Mouse (Mus musculus): ENCODE measurements around the gene Pnmal2. TPM values are rescaled to one million over a fixed set of nuclear protein-coding genes. Genes with fewer than 3 reads are reported as not detected.

Gene Pnmal2
- polyA plus RNA-seq, 1 experiment from 2014 or later: 8.6 TPM

- Histone ChIP-seq H3K36me3 (ENCODE audit: control insufficient read depth, insufficient read depth, low read length) (no peaks in the 10 kb centered on the region), H3K9ac (ENCODE audit: low read length) (peak within 1 kb of the TSS; percentile 55), H3K4me1 (ENCODE audit: control insufficient read depth, insufficient read depth, low read length) (peaks cover 20% of the 10 kb centered on the region), H3K27me3 (ENCODE audit: control insufficient read depth, insufficient read depth, low read length) (no peaks in the 10 kb centered on the region), H3K9me3 (ENCODE audit: control insufficient read depth, low read length) (no peaks in the 10 kb centered on the region), H3K4me2 (peak within 1 kb of the TSS; percentile 65), H3K27ac (ENCODE audit: low read depth, low read length) (peak within 1 kb of the TSS; percentile 22; the same call in 1 of the 2 replicates), H3K4me3 (ENCODE audit: low read depth, low read length) (peak within 1 kb of the TSS; percentile 39)
- ATAC-seq (ENCODE audit: low FRiP score) (peak; percentile 86), DNase-seq (ENCODE audit: low spot score, missing footprints) (peak; percentile 96)
- 19% methylated on average over 26 of the region's 26 CpGs for WGBS
Observed at GRCm38 (mm10) chr7:16982859-16983568, 38.5 kb downstream of the Pnmal2 start, which contains the start of gene Gm42372. TSS of gene Gm42372 (plus strand) at chr7:16983086.

GRCm38 (mm10) chr7:16987541-16988149 lies 43.2 kb downstream of the Pnmal2 start:
- Histone ChIP-seq H3K4me1 (ENCODE audit: control insufficient read depth, insufficient read depth, low read length) (peaks cover 29% of the 10 kb centered on the region), H3K9me3 (ENCODE audit: control insufficient read depth, low read length) (no peaks in the 10 kb centered on the region), H3K4me3 (ENCODE audit: low read depth, low read length) (no peak overlapping the region), H3K27me3 (ENCODE audit: control insufficient read depth, insufficient read depth, low read length) (no peaks in the 10 kb centered on the region), H3K27ac (ENCODE audit: low read depth, low read length) (peak overlapping the region; percentile 52), H3K9ac (ENCODE audit: low read length) (no peak overlapping the region), H3K4me2 (no peak overlapping the region), H3K36me3 (ENCODE audit: control insufficient read depth, insufficient read depth, low read length) (no peaks in the 10 kb centered on the region)
- no peak for DNase-seq (ENCODE audit: low spot score, missing footprints)
- ATAC-seq (ENCODE audit: low FRiP score): no peak
- 75% methylated on average over 7 of the region's 7 CpGs for WGBS

GRCm38 (mm10) chr7:16988405-16988804 lies 43.9 kb downstream of the Pnmal2 start:
- Histone ChIP-seq H3K9me3 (ENCODE audit: control insufficient read depth, low read length) (no peaks in the 10 kb centered on the region), H3K27me3 (ENCODE audit: control insufficient read depth, insufficient read depth, low read length) (no peaks in the 10 kb centered on the region), H3K36me3 (ENCODE audit: control insufficient read depth, insufficient read depth, low read length) (no peaks in the 10 kb centered on the region), H3K9ac (ENCODE audit: low read length) (no peak overlapping the region), H3K4me1 (ENCODE audit: control insufficient read depth, insufficient read depth, low read length) (peaks cover 22% of the 10 kb centered on the region), H3K27ac (ENCODE audit: low read depth, low read length) (peak overlapping the region; percentile 25; the same call in 1 of the 2 replicates), H3K4me2 (no peak overlapping the region), H3K4me3 (ENCODE audit: low read depth, low read length) (no peak overlapping the region)
- DNase-seq (ENCODE audit: low spot score, missing footprints) (no peak), ATAC-seq (ENCODE audit: low FRiP score) (no peak)
- WGBS: 74% methylated on average over 3 of the region's 3 CpGs

DNA sequence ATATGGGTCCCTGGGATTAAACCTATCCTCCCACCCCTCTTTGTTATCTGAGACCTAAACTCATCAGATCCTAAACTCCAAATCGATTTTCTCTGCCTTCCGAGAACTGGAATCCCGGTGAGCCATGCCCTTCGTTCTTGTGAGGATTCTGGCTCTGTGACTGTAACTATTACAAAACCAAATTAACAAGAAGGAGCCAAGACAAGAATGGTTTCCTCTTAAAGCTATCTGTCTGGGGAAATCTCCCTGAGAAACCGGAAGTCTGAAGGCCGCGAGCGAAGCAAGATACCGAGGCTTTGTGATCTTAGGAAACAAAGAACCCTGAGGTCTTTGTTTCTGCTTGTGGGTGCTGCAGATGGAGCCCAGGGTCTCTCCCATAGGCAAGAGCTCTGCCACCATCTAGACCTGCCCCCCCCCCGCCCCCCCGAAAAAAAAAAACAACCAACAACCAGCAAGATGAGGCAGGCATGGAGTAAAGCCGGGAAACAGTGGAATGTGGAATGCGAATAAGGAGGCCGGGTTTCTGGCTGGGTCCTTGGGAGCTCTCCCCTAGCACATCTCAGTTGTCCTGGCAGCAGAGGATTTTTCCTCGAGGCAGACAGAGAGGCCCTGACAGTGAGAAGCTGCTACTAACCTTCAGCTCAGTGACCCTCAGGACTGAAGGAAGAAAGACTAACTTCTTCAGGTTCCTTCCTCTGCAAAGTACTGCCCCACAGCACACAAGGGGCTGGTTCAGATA lies 45.7 kb downstream of the Pnmal2 start:
- Histone ChIP-seq H3K4me3 (ENCODE audit: low read depth, low read length) (no peak overlapping the region), H3K9me3 (ENCODE audit: control insufficient read depth, low read length) (no peaks in the 10 kb centered on the region), H3K4me2 (peak overlapping the region; percentile 16; the same call in 1 of the 2 replicates), H3K4me1 (ENCODE audit: control insufficient read depth, insufficient read depth, low read length) (peaks cover 32% of the 10 kb centered on the region), H3K27me3 (ENCODE audit: control insufficient read depth, insufficient read depth, low read length) (no peaks in the 10 kb centered on the region), H3K27ac (ENCODE audit: low read depth, low read length) (peak overlapping the region; percentile 58), H3K9ac (ENCODE audit: low read length) (no peak overlapping the region), H3K36me3 (ENCODE audit: control insufficient read depth, insufficient read depth, low read length) (no peaks in the 10 kb centered on the region)
- ATAC-seq (ENCODE audit: low FRiP score): no peak
- DNase-seq (ENCODE audit: low spot score, missing footprints): peak; percentile 88
- 28% methylated on average over 15 of the region's 15 CpGs for WGBS

DNA sequence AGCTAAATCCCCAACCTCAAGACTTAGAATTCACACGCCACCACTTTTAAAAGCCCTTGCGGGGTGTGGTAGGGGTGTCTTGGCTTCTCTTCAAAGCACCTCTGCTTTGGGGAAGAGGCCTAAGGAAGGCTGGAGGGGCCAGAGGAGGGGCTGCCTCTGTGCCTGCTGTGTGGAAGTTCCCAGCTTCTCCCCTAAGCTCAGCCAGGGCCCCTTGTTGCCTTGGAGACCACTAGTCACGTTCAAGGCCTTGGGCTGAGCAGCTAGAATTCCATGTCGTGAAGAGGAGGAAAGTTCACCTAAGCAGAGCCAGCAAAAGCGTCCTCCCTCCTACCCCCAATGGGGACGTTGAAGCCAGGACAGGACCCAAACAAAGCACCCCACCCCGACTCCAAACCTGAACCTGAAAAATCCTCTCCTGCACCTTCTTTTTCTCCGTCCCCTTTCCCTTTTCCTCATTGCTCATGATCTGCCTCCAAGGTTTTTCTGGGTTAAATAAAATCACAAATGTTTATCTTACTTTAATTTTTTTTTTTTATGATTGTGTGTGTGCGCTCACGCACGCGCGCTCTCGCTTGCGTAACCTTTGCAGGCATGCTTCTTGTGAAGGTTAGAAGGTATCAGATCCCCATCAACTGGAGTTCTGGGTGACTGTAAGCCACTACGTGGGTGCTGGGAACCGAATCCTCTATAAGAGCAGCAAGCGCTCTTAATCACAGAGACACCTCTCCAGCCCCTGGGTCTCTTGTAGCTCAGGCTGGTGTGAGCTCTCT lies 47.4 kb downstream of the Pnmal2 start:
- H3K9me3 ChIP-seq (ENCODE audit: control insufficient read depth, low read length): no peaks in the 10 kb centered on the region
- H3K27me3 ChIP-seq (ENCODE audit: control insufficient read depth, insufficient read depth, low read length): no peaks in the 10 kb centered on the region
- WGBS: 58% methylated on average over 18 of the region's 18 CpGs
- DNase-seq (ENCODE audit: low spot score, missing footprints): peak; percentile 97
- H3K4me2 ChIP-seq: peak overlapping the region; percentile 12; the same call in 1 of the 2 replicates
- no peaks in the 10 kb centered on the region for H3K36me3 ChIP-seq (ENCODE audit: control insufficient read depth, insufficient read depth, low read length)
- peak; percentile 79 for ATAC-seq (ENCODE audit: low FRiP score)
- H3K4me1 ChIP-seq (ENCODE audit: control insufficient read depth, insufficient read depth, low read length): peaks cover 39% of the 10 kb centered on the region
- no peak overlapping the region for H3K4me3 ChIP-seq (ENCODE audit: low read depth, low read length)
- peak overlapping the region; percentile 68 for H3K27ac ChIP-seq (ENCODE audit: low read depth, low read length)
- peak overlapping the region; percentile 7; the same call in 1 of the 2 replicates for H3K9ac ChIP-seq (ENCODE audit: low read length)

GRCm38 (mm10) chr7:16992451-16992807 lies 47.9 kb downstream of the Pnmal2 start, which contains the start of gene Ccdc8:
TSS of gene Ccdc8 (plus strand) at chr7:16992708.
- peak within 1 kb of the TSS; percentile 46; the same call in 1 of the 2 replicates for H3K4me3 ChIP-seq (ENCODE audit: low read depth, low read length)
- peak within 1 kb of the TSS; percentile 82 for H3K9ac ChIP-seq (ENCODE audit: low read length)
- H3K4me1 ChIP-seq (ENCODE audit: control insufficient read depth, insufficient read depth, low read length): peaks cover 39% of the 10 kb centered on the region
- no peak for ATAC-seq (ENCODE audit: low FRiP score)
- H3K9me3 ChIP-seq (ENCODE audit: control insufficient read depth, low read length): no peaks in the 10 kb centered on the region
- H3K36me3 ChIP-seq (ENCODE audit: control insufficient read depth, insufficient read depth, low read length): no peaks in the 10 kb centered on the region; the same call in 1 of the 2 replicates
- no peaks in the 10 kb centered on the region for H3K27me3 ChIP-seq (ENCODE audit: control insufficient read depth, insufficient read depth, low read length)
- DNase-seq (ENCODE audit: low spot score, missing footprints): no peak
- H3K4me2 ChIP-seq: peak within 1 kb of the TSS; percentile 73
- WGBS: 93% methylated on average over 5 of the region's 5 CpGs
- peak within 1 kb of the TSS; percentile 68 for H3K27ac ChIP-seq (ENCODE audit: low read depth, low read length)

DNA sequence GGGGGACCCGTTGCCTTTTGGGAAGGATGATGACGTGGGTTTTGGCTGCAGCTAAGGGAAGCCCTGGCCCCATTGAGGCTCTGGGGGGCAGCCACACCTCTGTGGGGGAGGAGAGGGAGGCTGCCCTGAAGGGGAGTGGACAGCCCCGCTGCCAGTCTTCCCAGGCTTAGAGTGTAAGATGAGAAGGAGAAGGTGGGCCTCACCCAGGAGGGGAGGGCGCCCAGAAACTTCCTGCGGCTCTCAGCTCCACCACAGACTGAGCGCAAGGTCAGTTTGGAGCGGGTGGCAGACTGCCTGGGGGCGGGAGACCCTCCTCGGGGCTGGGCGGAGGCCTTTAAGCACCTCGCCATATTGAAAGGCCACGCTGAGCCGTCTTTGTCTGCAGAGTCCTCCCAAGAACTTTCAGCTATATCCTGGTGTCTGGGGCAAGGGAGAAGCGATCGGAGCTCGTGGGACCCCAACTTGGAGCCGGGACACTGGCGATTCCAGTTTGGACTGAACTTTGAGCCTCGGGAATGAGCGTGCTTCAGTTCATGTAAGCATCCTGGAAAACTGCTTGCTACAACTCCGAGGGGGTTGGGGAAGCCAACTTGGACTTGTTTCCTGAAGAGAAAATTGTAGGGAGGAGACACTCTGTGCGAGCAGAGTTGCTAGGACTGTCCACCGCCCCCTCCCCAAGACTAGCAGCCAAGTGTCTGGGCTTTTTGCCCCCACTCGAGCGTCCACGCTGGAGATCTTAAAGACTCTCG lies 49.3 kb downstream of the Pnmal2 start:
- peaks cover 39% of the 10 kb centered on the region for H3K4me1 ChIP-seq (ENCODE audit: control insufficient read depth, insufficient read depth, low read length)
- peak overlapping the region; percentile 82 for H3K9ac ChIP-seq (ENCODE audit: low read length)
- ATAC-seq (ENCODE audit: low FRiP score) (peak; percentile 79), DNase-seq (ENCODE audit: low spot score, missing footprints) (peak; percentile 96)
- WGBS: 1% methylated on average over 27 of the region's 27 CpGs
- no peaks in the 10 kb centered on the region for H3K27me3 ChIP-seq (ENCODE audit: control insufficient read depth, insufficient read depth, low read length)
- H3K36me3 ChIP-seq (ENCODE audit: control insufficient read depth, insufficient read depth, low read length): peaks cover 3% of the 10 kb centered on the region; the same call in 1 of the 2 replicates
- H3K27ac ChIP-seq (ENCODE audit: low read depth, low read length): peak overlapping the region; percentile 48; the same call in 1 of the 2 replicates
- H3K4me3 ChIP-seq (ENCODE audit: low read depth, low read length): peak overlapping the region; percentile 46
- no peaks in the 10 kb centered on the region for H3K9me3 ChIP-seq (ENCODE audit: control insufficient read depth, low read length)
- peak overlapping the region; percentile 73 for H3K4me2 ChIP-seq

GRCm38 (mm10) chr7:16994400-16994799 lies 49.9 kb downstream of the Pnmal2 start:
- DNase-seq (ENCODE audit: low spot score, missing footprints) (no peak), ATAC-seq (ENCODE audit: low FRiP score) (no peak)
- Histone ChIP-seq H3K4me3 (ENCODE audit: low read depth, low read length) (peak overlapping the region; percentile 46), H3K9me3 (ENCODE audit: control insufficient read depth, low read length) (no peaks in the 10 kb centered on the region), H3K27ac (ENCODE audit: low read depth, low read length) (no peak overlapping the region), H3K36me3 (ENCODE audit: control insufficient read depth, insufficient read depth, low read length) (peaks cover 5% of the 10 kb centered on the region; the same call in 1 of the 2 replicates), H3K9ac (ENCODE audit: low read length) (peak overlapping the region; percentile 82), H3K4me1 (ENCODE audit: control insufficient read depth, insufficient read depth, low read length) (peaks cover 39% of the 10 kb centered on the region), H3K4me2 (peak overlapping the region; percentile 73), H3K27me3 (ENCODE audit: control insufficient read depth, insufficient read depth, low read length) (no peaks in the 10 kb centered on the region)
- WGBS: 5% methylated on average over 20 of the region's 20 CpGs
